Mouse (Mus musculus): ENCODE measurements at regions not wholly inside any gene's neighbourhood (a gene's known extent, or its start where the extent isn't known, plus 50 kb on each side); places are given as distances from the start of the nearest gene placed in this dataset.

GRCm38 (mm10) chr9:101555011-101555673, 303.5 kb upstream of the Ppp2r3a start:
- DNase-seq (ENCODE audit: low spot score in 2 of 2) = no peak

GRCm38 (mm10) chr9:101552789-101553188, 301.2 kb upstream of the Ppp2r3a start:
- no peak for DNase-seq (ENCODE audit: low spot score in 2 of 2)

GRCm38 (mm10) chr9:101551256-101551655, 299.7 kb upstream of the Ppp2r3a start:
- DNase-seq (ENCODE audit: low spot score in 2 of 2) = no peak

- no peak for DNase-seq (ENCODE audit: low spot score in 2 of 2)
These were observed 294.7 kb upstream of the Ppp2r3a start for GRCm38 (mm10) chr9:101546213-101546832.

GRCm38 (mm10) chr9:101518137-101518536, 266.5 kb upstream of the Ppp2r3a start:
- DNase-seq (ENCODE audit: low spot score in 2 of 2) = no peak

- no peak for DNase-seq (ENCODE audit: low spot score in 2 of 2)
These were observed 259.2 kb upstream of the Ppp2r3a start for GRCm38 (mm10) chr9:101510807-101511206.

GRCm38 (mm10) chr9:101509196-101509595, 257.6 kb upstream of the Ppp2r3a start:
- no peak for DNase-seq (ENCODE audit: low spot score in 2 of 2)

GRCm38 (mm10) chr9:101507023-101507690, 255.6 kb upstream of the Ppp2r3a start:
- no peak for DNase-seq (ENCODE audit: low spot score in 2 of 2)

- DNase-seq (ENCODE audit: low spot score in 2 of 2) = peak in 1 of 2 experiments; percentile 9
These were observed 250.3 kb upstream of the Ppp2r3a start for GRCm38 (mm10) chr9:101501706-101502465.

GRCm38 (mm10) chr9:101501036-101501435, 249.4 kb upstream of the Ppp2r3a start:
- no peak for DNase-seq (ENCODE audit: low spot score in 2 of 2)

GRCm38 (mm10) chr9:101498721-101499120, 247.1 kb upstream of the Ppp2r3a start:
- no peak for DNase-seq (ENCODE audit: low spot score in 2 of 2)

GRCm38 (mm10) chr9:101495768-101496167, 244.2 kb upstream of the Ppp2r3a start:
- DNase-seq (ENCODE audit: low spot score in 2 of 2) = no peak

- no peak for DNase-seq (ENCODE audit: low spot score in 2 of 2)
These were observed 237.4 kb upstream of the Ppp2r3a start for GRCm38 (mm10) chr9:101489013-101489412.

GRCm38 (mm10) chr9:101476223-101476622, 224.6 kb upstream of the Ppp2r3a start:
- DNase-seq (ENCODE audit: low spot score in 2 of 2) = no peak

GRCm38 (mm10) chr9:101473074-101473461, 221.5 kb upstream of the Ppp2r3a start:
- DNase-seq (ENCODE audit: low spot score in 2 of 2) = no peak

- peak; percentile 24 to 45 for DNase-seq (ENCODE audit: low spot score in 2 of 2)
These were observed 220.8 kb upstream of the Ppp2r3a start for GRCm38 (mm10) chr9:101472101-101473073.

GRCm38 (mm10) chr9:101471665-101472064, 220.1 kb upstream of the Ppp2r3a start:
- DNase-seq (ENCODE audit: low spot score in 2 of 2) = no peak

- no peak for DNase-seq (ENCODE audit: low spot score in 2 of 2)
These were observed 218.2 kb upstream of the Ppp2r3a start for GRCm38 (mm10) chr9:101469756-101470155.

- no peak for DNase-seq (ENCODE audit: low spot score in 2 of 2)
These were observed 213.3 kb upstream of the Ppp2r3a start for GRCm38 (mm10) chr9:101464727-101465427.

Measured in adrenal gland, adult 18-20 months (tissue).